Mouse (Mus musculus): ENCODE data around the gene Gp1bb. TPM values are rescaled to one million over a fixed set of nuclear protein-coding genes. Genes with fewer than 3 reads are reported as not detected.

Gp1bb gene
- total and polyA plus RNA-seq, 3 experiments: 0.14 to 0.35 TPM; not detected in 1

DNA sequence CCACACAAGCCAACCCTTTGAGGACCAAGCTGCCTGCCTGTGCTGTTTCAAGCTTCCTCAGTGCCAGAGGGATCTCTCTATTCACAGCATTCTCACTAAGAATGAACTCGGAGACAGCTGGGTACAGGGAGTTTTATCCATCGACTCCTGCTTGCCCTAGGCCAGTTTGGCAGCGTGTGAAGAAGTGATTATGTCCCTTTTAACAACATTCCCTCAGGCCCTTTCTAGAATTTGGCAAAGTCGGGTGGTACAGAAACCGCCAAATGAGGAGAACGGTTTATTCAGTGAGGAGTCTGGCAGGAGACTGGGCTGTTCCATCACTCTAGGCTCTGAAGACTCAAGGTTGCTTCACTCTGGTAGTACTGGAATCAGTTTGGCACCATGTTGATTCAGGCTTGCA lies 2.0 kb downstream of the Gp1bb start:
- H3K27me3 ChIP-seq (ENCODE audit: control insufficient read depth in 1 of 2, insufficient read depth in 2 of 2, low read length in 2 of 2): no peaks in the 10 kb centered on the region
- H3K36me3 ChIP-seq (ENCODE audit: control insufficient read depth in 1 of 2, insufficient read depth in 2 of 2, low read length in 2 of 2): peaks cover 0 to 3% of the 10 kb centered on the region in 2 experiments; a peak in 1 of 4 replicates
- H3K27ac ChIP-seq (ENCODE audit: control insufficient read depth, low read depth, low read length): no peak overlapping the region
- H3K79me2 ChIP-seq (ENCODE audit: control insufficient read depth, insufficient read depth, low read length, poor library complexity): no peaks in the 10 kb centered on the region
- H3K4me3 ChIP-seq (ENCODE audit: control insufficient read depth in 1 of 2, insufficient read depth in 1 of 2, low read depth in 2 of 2, low read length in 2 of 2): no peak overlapping the region
- TF ChIP-seq JUND (IDR thresholded peaks at IDR 0.05; ENCODE audit: low read depth, low read length) (no peak), USF1 (IDR thresholded peaks at IDR 0.05; ENCODE audit: low read depth, low read length) (no peak), RAD21 (IDR thresholded peaks at IDR 0.05; ENCODE audit: low read depth, low read length) (no peak), TAL1 (IDR thresholded peaks at IDR 0.05; ENCODE audit: low read length) (no peak), ZMIZ1 (IDR thresholded peaks at IDR 0.05; ENCODE audit: low read depth, low read length) (no peak)
- H3K4me1 ChIP-seq (ENCODE audit: control insufficient read depth in 1 of 2, insufficient read depth in 2 of 2, low read length in 2 of 2): peaks cover 3 to 6% of the 10 kb centered on the region in 2 experiments
- DNase-seq (ENCODE audit: low read depth, low spot score): no peak
- H3K9me3 ChIP-seq (replicated peaks; ENCODE audit: insufficient read depth, low read length): no peaks in the 10 kb centered on the region
- H3K9ac ChIP-seq (ENCODE audit: control insufficient read depth, low read depth, low read length, poor library complexity, severe bottlenecking): no peak overlapping the region

DNA sequence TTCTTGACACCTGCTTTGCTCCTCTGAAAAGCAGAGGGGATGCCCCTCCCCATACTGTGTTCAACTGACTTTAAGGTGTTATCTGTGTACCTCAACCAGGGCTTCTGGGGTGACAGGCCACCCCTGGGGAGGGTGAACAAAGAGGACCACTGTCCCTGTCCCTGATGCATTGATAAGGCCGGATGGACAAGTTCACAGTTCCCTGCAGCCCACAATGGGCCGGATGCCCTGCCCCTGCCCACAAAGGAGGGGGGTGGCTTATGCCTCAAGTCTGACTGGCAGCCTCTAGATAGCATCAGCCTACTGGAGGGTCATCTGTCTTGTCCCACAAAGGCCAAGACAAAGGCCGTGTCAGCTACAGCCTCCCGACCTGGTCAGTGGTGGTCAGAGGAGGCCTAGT lies 3.1 kb downstream of the Gp1bb start:
- no peaks in the 10 kb centered on the region for H3K27me3 ChIP-seq (ENCODE audit: control insufficient read depth in 1 of 2, insufficient read depth in 2 of 2, low read length in 2 of 2)
- no peaks in the 10 kb centered on the region for H3K9me3 ChIP-seq (replicated peaks; ENCODE audit: insufficient read depth, low read length)
- H3K36me3 ChIP-seq (ENCODE audit: control insufficient read depth in 1 of 2, insufficient read depth in 2 of 2, low read length in 2 of 2): peaks cover 0 to 3% of the 10 kb centered on the region in 2 experiments; a peak in 1 of 4 replicates
- no peak overlapping the region for H3K4me3 ChIP-seq (ENCODE audit: control insufficient read depth in 1 of 2, insufficient read depth in 1 of 2, low read depth in 2 of 2, low read length in 2 of 2)
- H3K79me2 ChIP-seq (ENCODE audit: control insufficient read depth, insufficient read depth, low read length, poor library complexity): no peaks in the 10 kb centered on the region
- no peak for DNase-seq (ENCODE audit: low read depth, low spot score)
- H3K4me1 ChIP-seq (ENCODE audit: control insufficient read depth in 1 of 2, insufficient read depth in 2 of 2, low read length in 2 of 2): peaks cover 3 to 6% of the 10 kb centered on the region in 2 experiments
- H3K9ac ChIP-seq (ENCODE audit: control insufficient read depth, low read depth, low read length, poor library complexity, severe bottlenecking): no peak overlapping the region
- TF ChIP-seq MXI1 (IDR thresholded peaks at IDR 0.05; ENCODE audit: low read depth, low read length) (no peak), TAL1 (IDR thresholded peaks at IDR 0.05; ENCODE audit: low read length) (no peak), CHD2 (IDR thresholded peaks at IDR 0.05; ENCODE audit: low read length) (no peak), ZNF384 (IDR thresholded peaks at IDR 0.05; ENCODE audit: low read depth, low read length) (no peak), JUND (IDR thresholded peaks at IDR 0.05; ENCODE audit: low read depth, low read length) (no peak), NELFE (IDR thresholded peaks at IDR 0.05; ENCODE audit: low read depth, low read length) (no peak)
- no peak overlapping the region for H3K27ac ChIP-seq (ENCODE audit: control insufficient read depth, low read depth, low read length)

DNA sequence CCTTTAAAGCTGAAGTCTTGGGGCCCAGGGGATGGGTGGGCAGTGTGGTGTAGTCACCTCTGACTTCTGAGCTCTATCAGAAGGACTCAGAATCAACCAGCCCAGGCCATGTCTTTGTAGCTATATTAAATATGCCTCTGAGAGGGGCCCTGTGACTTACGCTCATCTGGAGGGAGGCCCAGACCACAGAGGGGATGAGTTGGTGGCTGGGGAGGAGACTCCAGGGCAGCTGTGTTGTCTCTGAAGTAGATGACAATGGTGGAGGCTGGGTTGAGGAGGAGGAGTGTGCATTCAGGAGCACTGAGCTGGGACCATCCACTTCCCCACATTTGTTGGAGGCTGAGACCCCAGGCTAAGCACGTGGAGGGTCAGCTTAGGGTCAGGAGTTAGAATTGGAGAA lies 3.9 kb downstream of the Gp1bb start:
- H3K4me3 ChIP-seq (ENCODE audit: control insufficient read depth in 1 of 2, insufficient read depth in 1 of 2, low read depth in 2 of 2, low read length in 2 of 2): no peak overlapping the region
- no peaks in the 10 kb centered on the region for H3K79me2 ChIP-seq (ENCODE audit: control insufficient read depth, insufficient read depth, low read length, poor library complexity)
- no peak overlapping the region for H3K27ac ChIP-seq (ENCODE audit: control insufficient read depth, low read depth, low read length)
- H3K4me1 ChIP-seq (ENCODE audit: control insufficient read depth in 1 of 2, insufficient read depth in 2 of 2, low read length in 2 of 2): peaks cover 3 to 6% of the 10 kb centered on the region in 2 experiments
- no peaks in the 10 kb centered on the region for H3K27me3 ChIP-seq (ENCODE audit: control insufficient read depth in 1 of 2, insufficient read depth in 2 of 2, low read length in 2 of 2)
- DNase-seq (ENCODE audit: low read depth, low spot score): peak; percentile 26
- no peaks in the 10 kb centered on the region for H3K9me3 ChIP-seq (replicated peaks; ENCODE audit: insufficient read depth, low read length)
- TF ChIP-seq UBTF (IDR thresholded peaks at IDR 0.05; ENCODE audit: borderline replicate concordance, insufficient read depth, low read depth, low read length) (no peak), GABPA (IDR thresholded peaks at IDR 0.05; ENCODE audit: low read depth, low read length) (no peak), TCF12 (IDR thresholded peaks at IDR 0.05; ENCODE audit: low read depth, low read length) (no peak), CTCF (IDR thresholded peaks at IDR 0.05 in 2 of 3, conservative IDR thresholded peaks at IDR 0.05 in 1 of 3; ENCODE audit: control insufficient read depth in 1 of 3, insufficient read depth in 1 of 3, low read depth in 2 of 3, low read length in 3 of 3, poor library complexity in 1 of 3, severe bottlenecking in 1 of 3) (no peak), GATA1 (IDR thresholded peaks at IDR 0.05; ENCODE audit: low read depth, low read length) (no peak)
- no peak overlapping the region for H3K9ac ChIP-seq (ENCODE audit: control insufficient read depth, low read depth, low read length, poor library complexity, severe bottlenecking)
- H3K36me3 ChIP-seq (ENCODE audit: control insufficient read depth in 1 of 2, insufficient read depth in 2 of 2, low read length in 2 of 2): peaks cover 0 to 3% of the 10 kb centered on the region in 2 experiments; a peak in 1 of 4 replicates
